Mouse (Mus musculus) layer of hippocampus, postnatal 25 days (tissue): ENCODE measurements around the gene Gga1. TPM values are rescaled to one million over a fixed set of nuclear protein-coding genes. Genes with fewer than 3 reads are reported as not detected.

Source experiments
- DNase-seq, 2 experiments: peaks; one replicate each; pipeline ENCODE4 v3.0.0; 2022; ENCODE audit warnings: mixed read lengths in 2 of 2, low spot score in 1 of 2; ENCODE audit errors: extremely low spot score in 1 of 2
- total RNA-seq, 2 experiments: library from RNA; stranded (reverse); gene quantifications; 2 replicates each; pipeline ENCODE4 v1.2.3; 2021

Gene Gga1
- 10 to 100 TPM; 57.1 to 59.0 TPM for total RNA-seq

GRCm38 (mm10) chr15:78876991-78877809, at the start of gene Gga1:
Gene Gga1, plus strand, starts transcription at chr15:78877190.
- peak; percentile 84 to 95 for DNase-seq

- DNase-seq, result no peak
Measured at GRCm38 (mm10) chr15:78828315-78828714, 48.7 kb upstream of the Gga1 start.

GRCm38 (mm10) chr15:78829636-78830035, 47.4 kb upstream of the Gga1 start:
- DNase-seq, result no peak

- DNase-seq, result no peak
Measured at GRCm38 (mm10) chr15:78830742-78831719, 46.0 kb upstream of the Gga1 start.

GRCm38 (mm10) chr15:78831720-78832657, 45.0 kb upstream of the Gga1 start:
- DNase-seq, result no peak

- peak in 1 of 2 experiments; percentile 56 for DNase-seq
Measured at GRCm38 (mm10) chr15:78832701-78833123, 44.3 kb upstream of the Gga1 start.

- DNase-seq, result no peak
Measured at GRCm38 (mm10) chr15:78833582-78833981, 43.4 kb upstream of the Gga1 start.

GRCm38 (mm10) chr15:78834233-78835005, 42.6 kb upstream of the Gga1 start:
- DNase-seq, result no peak

- no peak for DNase-seq
Measured at GRCm38 (mm10) chr15:78835200-78836085, 41.5 kb upstream of the Gga1 start.

GRCm38 (mm10) chr15:78836086-78836621, 40.8 kb upstream of the Gga1 start:
- no peak for DNase-seq

GRCm38 (mm10) chr15:78839744-78840143, 37.2 kb upstream of the Gga1 start:
- no peak for DNase-seq

GRCm38 (mm10) chr15:78840241-78840640, 36.7 kb upstream of the Gga1 start:
- DNase-seq, result no peak

GRCm38 (mm10) chr15:78840751-78841150, 36.2 kb upstream of the Gga1 start:
- DNase-seq, result no peak

GRCm38 (mm10) chr15:78841161-78841790, 35.7 kb upstream of the Gga1 start:
- DNase-seq, result no peak

GRCm38 (mm10) chr15:78842371-78843163, 34.4 kb upstream of the Gga1 start, which contains the start of gene Cdc42ep1:
Gene Cdc42ep1, plus strand, starts transcription at chr15:78842624.
- DNase-seq, result no peak

- DNase-seq, result no peak
Measured at GRCm38 (mm10) chr15:78843581-78844469, 33.2 kb upstream of the Gga1 start.
